Mouse (Mus musculus): ENCODE measurements around the gene Olfr547.

GRCm38 (mm10) chr7:102512814-102513435, 21.6 kb upstream of the Olfr547 start:
- TF ChIP-seq POLR2A (IDR thresholded peaks at IDR 0.05; ENCODE audit: borderline replicate concordance, low read depth, low read length), result no peak
- peak; percentile 83 for TF ChIP-seq CTCF (IDR thresholded peaks at IDR 0.05; ENCODE audit: low read depth, low read length)

Data from bone marrow macrophage, adult 2 months (primary cell).